Mouse (Mus musculus): ENCODE measurements around the gene Epb42. TPM values are rescaled to one million over a fixed set of nuclear protein-coding genes. Genes with fewer than 3 reads are reported as not detected.

The Epb42 gene
- total and polyA plus RNA-seq, 3 experiments = 1.1 to 88.7 (median 6.2) TPM

GRCm38 (mm10) chr2:121015507-121015906, 21.4 kb downstream of the Epb42 start:
- no peak overlapping the region for H3K4me3 ChIP-seq (ENCODE audit: low read depth, low read length)

GRCm38 (mm10) chr2:121012676-121013075, 24.2 kb downstream of the Epb42 start:
- H3K36me3 ChIP-seq (replicated peaks) = peaks cover 54% of the 10 kb centered on the region
- H3K27me3 ChIP-seq (ENCODE audit: insufficient read depth, low read length) = no peaks in the 10 kb centered on the region
- no peak for DNase-seq (ENCODE audit: low spot score)
- peaks cover 17% of the 10 kb centered on the region for H3K4me1 ChIP-seq (ENCODE audit: insufficient read depth, low read depth, low read length)
- ATAC-seq (ENCODE audit: extremely low read depth, insufficient number of reproducible peaks, low FRiP score, poor library complexity, severe bottlenecking) = no peak
- TF ChIP-seq TAL1 (conservative IDR thresholded peaks at IDR 0.05; ENCODE audit: low read depth, low read length) (no peak), POLR2AphosphoS5 (IDR thresholded peaks at IDR 0.05; ENCODE audit: insufficient replicate concordance, low read depth, low read length) (no peak), CTCF (IDR thresholded peaks at IDR 0.05; ENCODE audit: low read depth, low read length) (no peak), GATA1 (IDR thresholded peaks at IDR 0.05; ENCODE audit: borderline replicate concordance, low read length) (no peak), GATA2 (IDR thresholded peaks at IDR 0.05; ENCODE audit: borderline replicate concordance, low read depth, low read length) (no peak)
- H3K4me3 ChIP-seq (ENCODE audit: low read depth, low read length) = no peak overlapping the region
- no peaks in the 10 kb centered on the region for H3K9me3 ChIP-seq (replicated peaks)

More at GRCm38 (mm10) chr2:121015507-121015906, 21.4 kb downstream of the Epb42 start:
- TF ChIP-seq GATA1 (IDR thresholded peaks at IDR 0.05; ENCODE audit: borderline replicate concordance, low read length) (no peak), POLR2AphosphoS5 (IDR thresholded peaks at IDR 0.05; ENCODE audit: insufficient replicate concordance, low read depth, low read length) (no peak)
- DNase-seq (ENCODE audit: low spot score) = no peak
- no peak for ATAC-seq (ENCODE audit: extremely low read depth, insufficient number of reproducible peaks, low FRiP score, poor library complexity, severe bottlenecking)
- H3K4me1 ChIP-seq (ENCODE audit: insufficient read depth, low read depth, low read length) = 0 out of 2 replicates have a peak, but pooled peaks cover 2% of the 10 kb centered on the region
- H3K27me3 ChIP-seq (ENCODE audit: insufficient read depth, low read length) = no peaks in the 10 kb centered on the region
- no peaks in the 10 kb centered on the region for H3K9me3 ChIP-seq (replicated peaks)
- peaks cover 50% of the 10 kb centered on the region for H3K36me3 ChIP-seq (replicated peaks)

DNA sequence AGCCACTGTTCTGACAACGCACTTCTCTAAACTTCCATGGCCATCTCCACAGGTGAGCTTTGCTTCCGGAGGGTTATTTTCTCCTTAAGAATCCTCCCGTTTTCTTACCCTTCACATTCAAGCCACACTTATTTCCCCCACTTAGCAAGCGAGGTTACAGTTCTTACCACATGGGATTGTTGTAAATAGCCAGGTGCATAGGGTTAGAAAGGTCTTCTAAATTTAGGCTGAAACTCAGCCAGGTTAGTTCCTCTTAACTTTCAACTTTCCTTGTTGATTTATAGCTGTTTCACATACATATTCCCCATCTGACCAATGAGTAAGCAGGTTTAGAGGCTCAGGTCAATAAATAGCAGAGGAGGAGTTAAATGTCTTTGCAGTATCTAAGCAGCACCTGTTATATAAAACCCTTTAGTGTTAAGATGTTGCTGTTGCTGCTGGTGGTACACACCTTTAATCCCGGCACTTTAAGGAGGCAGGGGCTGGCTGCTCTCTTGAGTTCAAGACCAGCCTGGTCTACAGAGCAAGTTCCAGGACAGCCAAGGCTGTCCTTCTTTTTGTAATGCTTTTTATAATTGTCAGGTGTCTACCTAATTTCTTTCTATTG, 27.7 kb downstream of the Epb42 start:
- DNase-seq (ENCODE audit: low spot score) (peak; percentile 5), ATAC-seq (ENCODE audit: extremely low read depth, insufficient number of reproducible peaks, low FRiP score, poor library complexity, severe bottlenecking) (no peak)
- Histone ChIP-seq H3K4me3 (ENCODE audit: low read depth, low read length) (peak overlapping the region; percentile 87), H3K9me3 (replicated peaks) (no peaks in the 10 kb centered on the region), H3K36me3 (replicated peaks) (peaks cover 50% of the 10 kb centered on the region), H3K4me1 (ENCODE audit: insufficient read depth, low read depth, low read length) (peaks cover 17% of the 10 kb centered on the region), H3K27me3 (ENCODE audit: insufficient read depth, low read length) (no peaks in the 10 kb centered on the region)
- TF ChIP-seq TAL1 (conservative IDR thresholded peaks at IDR 0.05; ENCODE audit: low read depth, low read length) (no peak), GATA2 (IDR thresholded peaks at IDR 0.05; ENCODE audit: borderline replicate concordance, low read depth, low read length) (no peak), CTCF (IDR thresholded peaks at IDR 0.05; ENCODE audit: low read depth, low read length) (no peak), POLR2AphosphoS5 (IDR thresholded peaks at IDR 0.05; ENCODE audit: insufficient replicate concordance, low read depth, low read length) (no peak), GATA1 (IDR thresholded peaks at IDR 0.05; ENCODE audit: borderline replicate concordance, low read length) (no peak)

GRCm38 (mm10) chr2:121008664-121009007, 28.2 kb downstream of the Epb42 start:
- peaks cover 15% of the 10 kb centered on the region for H3K4me1 ChIP-seq (ENCODE audit: insufficient read depth, low read depth, low read length)
- no peaks in the 10 kb centered on the region for H3K27me3 ChIP-seq (ENCODE audit: insufficient read depth, low read length)
- peak overlapping the region; percentile 87 for H3K4me3 ChIP-seq (ENCODE audit: low read depth, low read length)
- ATAC-seq (ENCODE audit: extremely low read depth, insufficient number of reproducible peaks, low FRiP score, poor library complexity, severe bottlenecking) (no peak), DNase-seq (ENCODE audit: low spot score) (peak; percentile 11)
- peaks cover 49% of the 10 kb centered on the region for H3K36me3 ChIP-seq (replicated peaks)
- no peaks in the 10 kb centered on the region for H3K9me3 ChIP-seq (replicated peaks)
- TF ChIP-seq GATA2 (IDR thresholded peaks at IDR 0.05; ENCODE audit: borderline replicate concordance, low read depth, low read length) (no peak), CTCF (IDR thresholded peaks at IDR 0.05; ENCODE audit: low read depth, low read length) (no peak), POLR2AphosphoS5 (IDR thresholded peaks at IDR 0.05; ENCODE audit: insufficient replicate concordance, low read depth, low read length) (no peak), GATA1 (IDR thresholded peaks at IDR 0.05; ENCODE audit: borderline replicate concordance, low read length) (no peak), TAL1 (conservative IDR thresholded peaks at IDR 0.05; ENCODE audit: low read depth, low read length) (no peak)

GRCm38 (mm10) chr2:121007925-121008663, 28.8 kb downstream of the Epb42 start, which contains the start of gene Ccndbp1:
Gene Ccndbp1, plus strand, starts transcription at chr2:121008403.
- peak within 1 kb of the TSS; percentile 87 for H3K4me3 ChIP-seq (ENCODE audit: low read depth, low read length)
- ATAC-seq (ENCODE audit: extremely low read depth, insufficient number of reproducible peaks, low FRiP score, poor library complexity, severe bottlenecking) (peak; percentile 93), DNase-seq (ENCODE audit: low spot score) (peak; percentile 79)
- no peaks in the 10 kb centered on the region for H3K9me3 ChIP-seq (replicated peaks)
- TF ChIP-seq GATA2 (IDR thresholded peaks at IDR 0.05; ENCODE audit: borderline replicate concordance, low read depth, low read length) = no peak
- TF ChIP-seq TAL1 (conservative IDR thresholded peaks at IDR 0.05; ENCODE audit: low read depth, low read length) = no peak
- no peak for TF ChIP-seq CTCF (IDR thresholded peaks at IDR 0.05; ENCODE audit: low read depth, low read length)
- no peak for TF ChIP-seq POLR2AphosphoS5 (IDR thresholded peaks at IDR 0.05; ENCODE audit: insufficient replicate concordance, low read depth, low read length)
- no peak for TF ChIP-seq GATA1 (IDR thresholded peaks at IDR 0.05; ENCODE audit: borderline replicate concordance, low read length)
- H3K27me3 ChIP-seq (ENCODE audit: insufficient read depth, low read length) = no peaks in the 10 kb centered on the region
- H3K36me3 ChIP-seq (replicated peaks) = peaks cover 52% of the 10 kb centered on the region
- H3K4me1 ChIP-seq (ENCODE audit: insufficient read depth, low read depth, low read length) = peaks cover 15% of the 10 kb centered on the region

GRCm38 (mm10) chr2:121006986-121007385, 29.9 kb downstream of the Epb42 start:
- H3K4me3 ChIP-seq (ENCODE audit: low read depth, low read length) = no peak overlapping the region

More at GRCm38 (mm10) chr2:121006986-121007385, 29.9 kb downstream of the Epb42 start:
- no peak for TF ChIP-seq GATA1 (IDR thresholded peaks at IDR 0.05; ENCODE audit: borderline replicate concordance, low read length)
- no peak for TF ChIP-seq TAL1 (conservative IDR thresholded peaks at IDR 0.05; ENCODE audit: low read depth, low read length)
- TF ChIP-seq CTCF (IDR thresholded peaks at IDR 0.05; ENCODE audit: low read depth, low read length) = no peak
- TF ChIP-seq POLR2AphosphoS5 (IDR thresholded peaks at IDR 0.05; ENCODE audit: insufficient replicate concordance, low read depth, low read length) = no peak
- no peaks in the 10 kb centered on the region for H3K27me3 ChIP-seq (ENCODE audit: insufficient read depth, low read length)
- H3K4me1 ChIP-seq (ENCODE audit: insufficient read depth, low read depth, low read length) = peaks cover 15% of the 10 kb centered on the region
- DNase-seq (ENCODE audit: low spot score) = no peak
- no peaks in the 10 kb centered on the region for H3K9me3 ChIP-seq (replicated peaks)
- ATAC-seq (ENCODE audit: extremely low read depth, insufficient number of reproducible peaks, low FRiP score, poor library complexity, severe bottlenecking) = no peak
- H3K36me3 ChIP-seq (replicated peaks) = peaks cover 44% of the 10 kb centered on the region
